Mouse (Mus musculus) heart, embryonic 16.5 days (tissue): Measurements from ENCODE around the gene Hectd1. TPM values are rescaled to one million over a fixed set of nuclear protein-coding genes. Genes with fewer than 3 reads are reported as not detected.
A peak's percentile ranks its signal among the peaks of the same experiment; 100 is the strongest.

Source experiments
- ATAC-seq: fragments of 200-750 bp; cut with Nextera tagmentation; replicated peaks from 2 replicates; pipeline ENCODE4 v1.8.0; 2017; ENCODE audit warnings: moderate number of reproducible peaks; ENCODE audit not compliant: insufficient read depth, low FRiP score; ENCODE audit errors: extremely low read depth
- H3K27ac ChIP-seq: fragments of 300-500 bp; sonication (generic); 2 replicates; pipeline ENCODE4 v1.5.1; 2014; ENCODE audit warnings: mild to moderate bottlenecking, low read length, control low read depth, moderate library complexity
- H3K27me3 ChIP-seq: fragments of 300-500 bp; sonication (generic); 2 replicates; pipeline ENCODE4 v1.6.1; 2014; ENCODE audit warnings: low read length, mixed read lengths; ENCODE audit not compliant: control insufficient read depth, insufficient read depth
- H3K36me3 ChIP-seq: fragments of 300-500 bp; sonication (generic); 2 replicates; pipeline ENCODE4 v1.6.1; 2014; ENCODE audit not compliant: control insufficient read depth, insufficient read depth
- H3K4me1 ChIP-seq: fragments of 300-500 bp; sonication (generic); 2 replicates; pipeline ENCODE4 v1.6.1; 2014; ENCODE audit warnings: low read length, mixed read lengths; ENCODE audit not compliant: control insufficient read depth, insufficient read depth
- H3K4me2 ChIP-seq: fragments of 300-500 bp; sonication (generic); 2 replicates; pipeline ENCODE4 v1.6.1; 2014; ENCODE audit warnings: low read depth, mild to moderate bottlenecking, control low read depth, low read length
- H3K4me3 ChIP-seq: fragments of 300-500 bp; sonication (generic); 2 replicates; pipeline ENCODE4 v1.5.1; 2014; ENCODE audit warnings: mild to moderate bottlenecking, control low read depth, low read length
- H3K9ac ChIP-seq: fragments of 300-500 bp; sonication (generic); 2 replicates; pipeline ENCODE4 v1.6.1; 2014; ENCODE audit warnings: low read length, control low read depth
- H3K9me3 ChIP-seq: fragments of 300-500 bp; sonication (generic); replicated peaks from 2 replicates; pipeline ENCODE4 v1.6.1; 2016; ENCODE audit warnings: low read length; ENCODE audit not compliant: control insufficient read depth
- WGBS: fragments of 180-500 bp; shearing (Covaris S2); extraction: QIAGEN DNeasy Blood & Tissue Kit; methylation state at CpG from one replicate; pipeline ENCODE4 v1.1.7; 2014; 5-methylcytosine and 5-hydroxymethylcytosine counted together
- polyA plus RNA-seq: library from polyadenylated mRNA; unstranded; fragments of >200 nt; fragmentation: Nextera tagmentation; extraction: Ambion mirVana; gene quantifications from 2 replicates; pipeline ENCODE4 v1.2.1, GENCODE M21; 2015

The Hectd1 gene
- polyA plus RNA-seq = 34.5 and 34.7 TPM in 2 replicates

GRCm38 (mm10) chr12:51829290-51830076 lies at the start of gene Hectd1:
Hectd1 (minus strand) TSS chr12:51829536.
- Histone ChIP-seq H3K27me3 (no peaks in the 10 kb centered on the region), H3K4me1 (peaks cover 18% of the 10 kb centered on the region), H3K4me2 (peak within 1 kb of the TSS; percentile 85), H3K9ac (peak within 1 kb of the TSS; percentile 100), H3K27ac (peak within 1 kb of the TSS; percentile 100), H3K36me3 (peaks cover 9% of the 10 kb centered on the region; the same call in 1 of the 2 replicates), H3K9me3 (no peaks in the 10 kb centered on the region), H3K4me3 (peak within 1 kb of the TSS; percentile 84)
- WGBS = under 1% methylated on average over 86 of the region's 114 CpGs
- peak; percentile 94 for ATAC-seq

- H3K4me1 ChIP-seq = no peaks in the 10 kb centered on the region
- no peak; the same call in 1 of the 2 replicates for ATAC-seq
- no peaks in the 10 kb centered on the region for H3K27me3 ChIP-seq
- H3K27ac ChIP-seq = 0 out of 2 replicates have a peak overlapping the region, but pooled peaks have one; percentile 3
- 45% methylated on average over 11 of the region's 11 CpGs for WGBS
- H3K9me3 ChIP-seq = no peaks in the 10 kb centered on the region
- H3K36me3 ChIP-seq = peaks cover 8% of the 10 kb centered on the region; the same call in 1 of the 2 replicates
- H3K4me2 ChIP-seq = no peak overlapping the region
- no peak overlapping the region for H3K4me3 ChIP-seq
- H3K9ac ChIP-seq = no peak overlapping the region
Observed at GRCm38 (mm10) chr12:51871446-51872144, 42.3 kb upstream of the Hectd1 start.

GRCm38 (mm10) chr12:51869511-51869910 lies 40.2 kb upstream of the Hectd1 start:
- Histone ChIP-seq H3K9ac (no peak overlapping the region), H3K4me1 (peaks cover 10% of the 10 kb centered on the region), H3K4me2 (no peak overlapping the region), H3K9me3 (no peaks in the 10 kb centered on the region), H3K36me3 (no peaks in the 10 kb centered on the region), H3K4me3 (no peak overlapping the region), H3K27ac (no peak overlapping the region), H3K27me3 (no peaks in the 10 kb centered on the region)
- 69% methylated on average over 3 of the region's 3 CpGs for WGBS
- no peak for ATAC-seq

GRCm38 (mm10) chr12:51867076-51867475 lies 37.7 kb upstream of the Hectd1 start:
- Histone ChIP-seq H3K9me3 (no peaks in the 10 kb centered on the region), H3K27me3 (no peaks in the 10 kb centered on the region), H3K4me1 (peaks cover 10% of the 10 kb centered on the region), H3K36me3 (no peaks in the 10 kb centered on the region), H3K9ac (no peak overlapping the region), H3K4me3 (no peak overlapping the region), H3K4me2 (no peak overlapping the region), H3K27ac (no peak overlapping the region)
- no peak for ATAC-seq
- 81% methylated on average over 8 of the region's 8 CpGs for WGBS

- Histone ChIP-seq H3K9me3 (no peaks in the 10 kb centered on the region), H3K27me3 (no peaks in the 10 kb centered on the region), H3K4me1 (peaks cover 10% of the 10 kb centered on the region), H3K36me3 (no peaks in the 10 kb centered on the region), H3K9ac (no peak overlapping the region), H3K4me2 (no peak overlapping the region), H3K27ac (peak overlapping the region; percentile 11; the same call in 1 of the 2 replicates), H3K4me3 (no peak overlapping the region)
- ATAC-seq = no peak
- WGBS = 62% methylated on average over 13 of the region's 13 CpGs
Observed at GRCm38 (mm10) chr12:51866226-51866910, 37.0 kb upstream of the Hectd1 start.

- WGBS = 47% methylated on average over 4 of the region's 4 CpGs
- Histone ChIP-seq H3K27ac (peak overlapping the region; percentile 33; the same call in 1 of the 2 replicates), H3K36me3 (no peaks in the 10 kb centered on the region), H3K4me1 (peaks cover 10% of the 10 kb centered on the region), H3K4me3 (no peak overlapping the region), H3K9me3 (no peaks in the 10 kb centered on the region), H3K27me3 (no peaks in the 10 kb centered on the region), H3K9ac (no peak overlapping the region), H3K4me2 (no peak overlapping the region)
- ATAC-seq = 0 out of 2 replicates have a peak, but pooled peaks have one; percentile 28
Observed at GRCm38 (mm10) chr12:51865790-51866179, 36.4 kb upstream of the Hectd1 start.

GRCm38 (mm10) chr12:51865061-51865789 lies 35.9 kb upstream of the Hectd1 start:
- H3K36me3 ChIP-seq = no peaks in the 10 kb centered on the region
- H3K4me1 ChIP-seq = peaks cover 10% of the 10 kb centered on the region
- H3K9ac ChIP-seq = no peak overlapping the region
- H3K4me3 ChIP-seq = no peak overlapping the region
- WGBS = 47% methylated on average over 9 of the region's 9 CpGs
- H3K4me2 ChIP-seq = no peak overlapping the region
- ATAC-seq = no peak
- 0 out of 2 replicates have a peak overlapping the region, but pooled peaks have one; percentile 33 for H3K27ac ChIP-seq
- H3K9me3 ChIP-seq = no peaks in the 10 kb centered on the region
- H3K27me3 ChIP-seq = no peaks in the 10 kb centered on the region

GRCm38 (mm10) chr12:51863116-51864002 lies 34.0 kb upstream of the Hectd1 start:
- no peak overlapping the region for H3K9ac ChIP-seq
- no peak overlapping the region for H3K27ac ChIP-seq
- WGBS = 79% methylated on average over 14 of the region's 14 CpGs
- no peak overlapping the region for H3K4me3 ChIP-seq
- no peaks in the 10 kb centered on the region for H3K27me3 ChIP-seq
- H3K9me3 ChIP-seq = no peaks in the 10 kb centered on the region
- no peak overlapping the region for H3K4me2 ChIP-seq
- no peak for ATAC-seq
- no peaks in the 10 kb centered on the region for H3K36me3 ChIP-seq
- peaks cover 10% of the 10 kb centered on the region for H3K4me1 ChIP-seq
